Mouse (Mus musculus) liver, embryonic 16.5 days (tissue): ENCODE results near the gene Ercc6l. TPM values are rescaled to one million over a fixed set of nuclear protein-coding genes. Genes with fewer than 3 reads are reported as not detected.

ENCODE experiments used
- polyA plus RNA-seq: library from polyadenylated mRNA; unstranded; fragments of >200 nt; fragmentation: Nextera tagmentation; extraction: Ambion mirVana; gene quantifications from 2 replicates; pipeline ENCODE4 v1.2.1, GENCODE M21; 2015

Gene Ercc6l
- polyA plus RNA-seq, 1 experiment from 2014 or later, result 9.3 TPM

Other genes starting within 250 kb of the Ercc6l start
- 0.13 and 0.18 TPM in 2 replicates for gene Rtl5, start 85.8 kb downstream of the Ercc6l start, polyA plus RNA-seq
- gene Pin4, start 37.6 kb downstream of the Ercc6l start, polyA plus RNA-seq, result 35.7 and 38.8 TPM in 2 replicates
- 369 and 386 TPM in 2 replicates for gene Rps4x, start 32.3 kb upstream of the Ercc6l start, polyA plus RNA-seq
- 39.9 and 40.3 TPM in 2 replicates for gene Cited1, start 95.1 kb upstream of the Ercc6l start, polyA plus RNA-seq